Mouse (Mus musculus) testis, postnatal 14 days (tissue): ENCODE data around the gene Oaz1.

Source experiments
- DNase-seq: peaks from one replicate; pipeline ENCODE4 v3.0.0; 2021; ENCODE audit warnings: low spot score

Oaz1 gene

DNA sequence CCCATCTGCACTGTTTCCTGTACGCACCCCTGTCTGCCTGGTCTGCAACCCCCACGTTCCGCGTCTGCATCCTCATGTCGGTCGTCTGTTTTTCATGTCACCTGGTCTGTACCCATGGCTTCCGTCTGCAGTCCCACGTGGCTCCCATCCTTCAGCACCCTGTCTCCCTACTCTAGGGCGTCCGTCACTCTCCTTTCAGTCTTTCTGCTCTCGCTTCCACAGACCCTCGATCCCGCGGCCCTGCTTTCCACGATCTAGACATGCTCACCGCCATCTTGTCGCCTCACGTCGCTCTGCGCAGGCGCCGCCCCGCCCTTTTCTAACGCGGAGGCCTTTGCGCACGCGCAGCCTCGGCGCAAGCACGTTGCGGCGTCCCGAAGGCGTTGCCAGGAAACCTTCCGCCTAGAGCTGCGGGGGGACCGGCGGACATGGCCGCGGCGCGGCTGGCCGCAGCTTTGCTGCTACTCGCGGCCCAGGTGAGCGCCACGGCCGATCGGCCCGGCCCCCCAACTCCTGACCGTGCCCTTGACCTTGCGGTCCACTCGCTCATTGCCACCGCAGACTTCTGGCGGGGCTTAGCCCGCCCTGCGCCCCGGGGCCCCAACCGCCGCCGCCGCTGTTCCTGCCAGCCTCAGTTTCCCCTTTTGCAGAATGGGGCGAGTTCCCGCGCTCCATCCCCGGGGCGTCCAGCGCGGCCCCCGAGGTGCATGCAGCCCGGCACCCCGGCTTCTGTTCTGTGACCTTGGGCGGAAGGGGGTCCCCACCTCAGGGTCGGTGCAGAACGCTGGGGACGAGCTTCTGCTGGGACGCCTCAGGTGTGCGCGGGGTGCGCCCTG lies 28.7 kb downstream of the Oaz1 start, which contains the start of the genes Lsm7 and Sppl2b:
TSS of gene Lsm7 (minus strand) at position 297 of the 836 bp plus-strand sequence.
TSS of gene Sppl2b (plus strand) at position 363 of the 836 bp plus-strand sequence.
- peak; percentile 95 for DNase-seq

DNA sequence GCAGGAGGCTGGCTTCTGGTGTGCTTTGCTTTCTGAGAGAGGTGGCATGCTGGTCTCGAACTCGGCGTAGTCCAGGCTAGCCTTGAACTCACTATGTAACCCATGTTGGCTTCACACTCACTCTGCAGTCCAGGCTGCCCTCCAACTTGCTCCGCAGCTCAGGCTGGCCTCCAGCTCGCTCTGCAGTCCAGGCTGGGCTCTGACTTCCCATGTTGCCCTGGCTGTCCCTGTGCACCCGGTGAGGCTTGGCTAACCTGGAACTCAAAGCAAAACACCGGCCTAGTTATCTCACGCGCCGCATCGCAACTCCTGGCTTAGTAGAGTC lies 29.3 kb downstream of the Oaz1 start:
- no peak for DNase-seq

DNA sequence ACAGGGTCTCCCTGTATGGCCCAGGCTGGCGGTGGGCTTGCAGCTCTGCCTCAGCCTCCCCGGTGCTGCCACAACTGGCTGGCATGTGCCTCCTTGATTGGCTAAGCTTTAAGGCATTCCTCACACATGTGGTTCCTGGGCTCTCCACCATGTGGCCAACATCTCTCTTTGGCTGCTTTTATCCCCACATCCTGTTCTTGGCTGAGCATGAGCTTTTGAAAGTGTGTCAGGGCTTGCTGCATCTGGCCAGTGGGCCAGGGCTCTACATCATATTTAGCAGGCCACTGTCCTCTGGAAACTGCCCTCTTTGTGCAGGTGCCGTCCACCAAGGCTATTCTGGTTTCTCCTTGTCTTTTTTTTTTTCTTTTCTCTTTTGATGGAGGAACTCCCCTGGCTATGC lies 29.8 kb downstream of the Oaz1 start:
- no peak for DNase-seq

DNA sequence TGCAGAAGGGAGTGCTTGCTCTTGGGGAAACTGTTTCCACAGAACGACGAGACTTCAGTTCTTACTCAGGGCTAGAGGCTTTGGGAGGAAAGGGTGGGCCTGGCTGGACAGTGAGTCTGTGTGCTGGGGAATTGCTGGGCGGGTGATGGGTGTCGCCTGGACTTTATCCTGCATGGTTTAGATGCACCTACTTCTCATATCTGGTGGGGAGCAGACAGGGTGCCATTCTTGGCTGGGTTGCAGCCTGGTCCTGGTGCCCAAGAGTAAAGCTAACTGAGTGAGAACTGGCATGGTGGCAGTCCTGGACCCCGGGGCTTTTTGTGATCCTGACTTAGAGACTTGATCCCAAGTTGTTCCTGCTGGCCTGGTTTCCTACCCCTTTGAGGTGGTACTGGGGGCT lies 30.5 kb downstream of the Oaz1 start:
- no peak for DNase-seq

DNA sequence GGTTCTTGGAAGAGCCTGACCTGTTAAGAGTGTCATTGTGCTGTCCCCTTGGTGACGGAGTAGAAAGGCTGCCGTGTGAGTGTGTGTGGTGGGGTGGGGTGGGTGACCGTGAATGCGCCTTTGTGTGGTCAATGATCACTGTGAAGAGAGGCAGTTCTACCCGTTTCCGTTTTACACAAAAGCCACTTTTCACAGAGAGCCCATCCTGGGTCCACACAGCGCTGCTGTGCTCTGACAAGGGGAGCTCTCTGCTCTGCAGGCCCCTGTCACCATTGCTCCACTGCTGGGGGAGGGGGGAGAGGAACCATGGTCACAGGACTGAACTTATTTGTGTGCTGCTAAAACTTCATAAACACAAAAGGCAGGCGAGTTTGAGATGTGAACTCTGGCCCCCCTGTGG lies 30.9 kb downstream of the Oaz1 start:
- DNase-seq, result no peak

DNA sequence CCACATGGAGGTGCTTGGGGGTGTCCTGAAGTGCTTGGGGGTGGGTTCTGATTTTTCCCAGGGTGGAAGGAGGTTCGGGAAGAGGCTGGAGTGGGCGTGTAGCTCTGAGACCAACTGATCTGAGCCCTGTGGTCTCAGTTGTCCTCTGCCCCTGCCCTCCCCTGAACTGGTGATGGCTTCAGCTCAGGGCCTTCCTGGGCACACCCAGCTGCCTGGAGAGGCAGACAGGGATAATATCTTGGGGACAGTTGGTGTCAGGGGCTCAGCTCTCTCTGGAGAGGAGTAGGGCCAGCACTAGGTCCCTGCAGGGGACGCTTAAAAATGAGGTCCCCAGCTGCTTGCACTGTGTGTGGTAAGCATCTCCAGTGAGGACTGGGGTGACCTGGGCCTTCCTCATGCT lies 31.4 kb downstream of the Oaz1 start:
- no peak for DNase-seq

DNA sequence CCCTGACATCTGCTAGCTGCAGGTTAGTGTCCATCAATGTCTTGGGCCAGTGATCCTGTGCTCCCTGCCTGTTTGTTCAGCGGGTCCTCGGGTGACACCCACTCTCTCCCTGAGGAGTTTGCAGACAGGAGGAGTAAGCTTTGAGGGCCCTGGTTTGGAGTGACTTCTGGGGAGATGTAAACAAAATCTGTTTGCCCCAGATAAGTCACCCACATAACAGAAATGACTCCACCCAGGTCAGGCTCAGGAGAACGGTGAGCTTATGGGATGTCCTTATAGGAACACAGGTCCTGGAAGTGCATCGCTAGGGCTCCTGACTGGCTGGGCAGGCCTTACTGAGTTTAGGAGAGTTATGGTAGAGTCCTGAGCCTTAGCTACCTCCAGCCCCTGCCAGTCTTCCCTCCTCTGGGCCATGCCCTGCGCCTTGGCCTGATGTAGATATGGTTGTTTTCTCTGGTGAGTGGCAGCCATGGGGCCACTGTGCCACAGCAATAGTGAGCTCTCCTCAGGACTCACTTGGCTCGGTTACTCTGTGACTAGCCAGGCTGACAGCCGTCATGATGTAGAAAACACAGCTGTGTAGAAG lies 32.0 kb downstream of the Oaz1 start:
- DNase-seq, result no peak

DNA sequence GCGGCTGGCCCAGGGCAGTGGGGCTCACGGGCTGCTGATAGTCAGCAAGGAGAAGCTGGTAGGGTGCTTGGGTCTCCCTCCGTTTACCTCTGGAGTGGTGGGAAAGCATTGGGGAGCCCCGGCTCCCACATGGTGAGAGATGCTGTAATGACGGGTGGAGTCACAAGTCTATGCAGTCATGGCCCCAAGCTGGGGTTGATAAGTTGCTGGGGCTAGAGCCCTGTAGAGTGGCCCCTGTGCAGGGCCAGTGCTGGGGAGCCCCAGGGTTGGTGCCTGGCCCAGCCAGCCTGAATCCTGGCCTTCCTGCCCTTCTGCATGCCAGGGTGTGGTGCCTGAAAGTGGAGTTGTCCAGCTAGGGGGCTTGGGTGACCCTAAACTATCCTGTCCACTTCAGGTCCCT lies 35.8 kb downstream of the Oaz1 start:
- DNase-seq, result no peak

DNA sequence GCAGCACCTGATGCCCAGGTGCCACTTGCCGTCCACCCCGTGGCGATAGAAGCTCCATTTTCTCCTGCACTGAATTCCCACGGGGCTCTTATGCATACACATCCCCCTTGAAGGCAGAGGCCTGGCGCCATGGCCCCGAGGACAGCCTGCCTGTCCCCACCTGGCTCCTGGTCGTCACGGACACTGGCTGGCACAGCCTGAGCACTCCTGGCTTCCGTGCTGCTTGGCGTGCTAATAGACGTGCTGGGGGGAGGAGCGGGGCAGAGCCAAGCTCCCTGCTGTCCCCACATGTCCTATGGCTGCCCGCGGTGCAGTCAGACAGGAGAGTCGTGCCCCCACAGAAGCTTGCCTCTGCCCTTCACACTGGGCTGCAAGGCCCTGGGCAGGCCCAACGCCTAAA lies 38.0 kb downstream of the Oaz1 start:
- DNase-seq, result no peak

DNA sequence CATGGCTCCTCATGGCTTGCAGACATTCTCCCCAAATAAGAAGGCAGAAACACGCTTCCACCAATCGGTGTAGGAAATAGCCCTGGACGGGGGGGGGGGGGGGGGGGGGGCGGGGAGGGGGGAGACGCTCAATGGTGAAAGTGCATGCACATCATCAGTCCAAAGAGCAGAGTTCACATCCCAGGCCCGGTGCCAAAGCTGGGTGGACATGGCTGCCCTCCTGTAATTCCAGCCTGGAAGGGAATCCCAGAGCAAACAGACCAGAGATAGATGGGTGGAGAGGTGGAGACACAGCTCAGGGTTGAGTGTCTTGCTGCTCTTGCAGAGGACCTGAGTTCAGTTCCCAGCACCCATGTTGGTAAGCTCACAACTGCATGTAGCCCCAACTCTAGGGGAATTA lies 44.5 kb downstream of the Oaz1 start:
- no peak for DNase-seq

DNA sequence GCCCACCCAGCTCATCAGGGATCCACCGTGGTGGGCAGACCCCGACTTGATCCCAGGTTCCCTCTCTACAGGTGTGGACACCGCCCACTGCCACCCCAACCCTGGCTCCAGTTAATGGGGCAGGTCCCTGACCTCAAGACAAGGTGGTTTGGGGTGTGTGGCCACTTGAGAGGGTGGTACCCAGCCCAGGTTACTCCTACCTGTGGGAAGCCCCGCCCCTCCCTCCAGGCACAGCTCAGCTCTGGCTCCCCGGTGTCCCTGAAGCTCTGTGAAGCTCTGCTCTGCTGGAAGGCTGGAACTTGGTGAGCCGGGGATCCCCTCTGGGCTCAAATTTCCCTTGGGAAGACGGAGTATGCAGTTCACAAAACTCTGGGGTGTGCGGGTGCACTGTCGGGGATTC lies 45.1 kb downstream of the Oaz1 start, which contains the start of gene Tmprss9:
TSS of gene Tmprss9 (plus strand) at position 268 of the 400 bp plus-strand sequence.
- no peak for DNase-seq

DNA sequence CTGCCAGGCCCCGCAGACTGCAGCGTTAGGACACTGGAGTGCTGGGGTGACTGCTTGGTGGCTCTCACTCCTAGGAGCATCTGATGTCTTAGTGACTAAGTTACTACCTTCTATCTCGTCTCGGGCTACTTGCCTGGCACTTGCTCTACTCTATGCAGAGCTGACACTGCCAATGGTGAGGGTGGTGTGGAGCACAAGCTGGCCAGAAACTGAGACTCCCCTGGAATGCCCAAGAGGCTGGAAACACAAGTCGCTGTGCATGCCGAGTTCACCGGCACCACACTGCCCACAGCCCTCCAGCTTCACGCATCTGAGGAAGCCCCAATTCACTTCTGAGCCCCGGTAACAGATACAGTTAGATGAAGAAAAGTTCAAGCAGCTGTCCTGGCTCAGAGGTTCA lies 47.6 kb downstream of the Oaz1 start:
- DNase-seq, result no peak

DNA sequence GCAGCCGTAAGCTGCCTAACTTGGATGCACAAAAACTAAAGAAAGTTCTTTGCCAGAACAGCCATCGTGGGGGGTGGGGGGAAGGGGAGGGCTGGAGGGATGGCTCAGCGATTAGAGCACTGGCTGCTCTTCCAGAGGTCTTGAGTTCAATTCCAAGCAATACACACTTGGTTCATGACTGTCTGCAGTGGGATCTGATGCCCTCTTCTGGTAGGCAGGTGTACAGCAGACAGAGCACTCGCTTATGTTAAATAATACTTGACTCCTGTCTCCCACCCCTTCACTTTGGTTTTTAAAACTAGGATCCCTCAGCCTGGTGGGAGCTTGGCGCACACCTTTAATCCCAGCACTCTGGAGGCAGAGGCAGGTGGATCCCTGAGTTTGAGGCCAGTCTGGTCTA lies 49.6 kb downstream of the Oaz1 start:
- no peak for DNase-seq

DNA sequence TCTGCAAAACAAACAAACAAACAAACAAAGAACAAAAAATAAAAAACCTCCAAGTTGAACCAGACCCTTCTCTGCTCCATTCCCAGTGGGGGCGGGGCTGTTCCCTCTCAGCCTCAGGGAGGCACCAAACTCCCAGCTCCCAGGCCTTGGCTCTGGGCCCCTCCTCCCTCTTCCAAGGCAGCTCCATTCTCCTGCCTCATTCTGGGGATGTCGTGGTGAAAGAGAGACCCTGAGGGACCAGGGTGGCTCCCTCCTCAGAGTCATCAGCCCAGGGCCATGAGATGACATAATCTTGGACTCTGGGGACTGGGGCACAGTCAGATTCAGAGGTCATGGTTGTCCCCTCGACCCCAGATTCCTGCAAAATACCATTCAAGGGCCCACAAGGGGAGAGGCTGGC lies 50.1 kb downstream of the Oaz1 start:
- DNase-seq, result no peak
